Mouse (Mus musculus) hindbrain, embryonic 12.5 days (tissue): ENCODE measurements around the gene Ctr9. TPM values are rescaled to one million over a fixed set of nuclear protein-coding genes. Genes with fewer than 3 reads are reported as not detected.

Source experiments
- ATAC-seq: fragments of 200-750 bp; cut with Nextera tagmentation; 2 replicates; pipeline ENCODE4 v1.8.0; 2017; ENCODE audit warnings: moderate TSS enrichment; ENCODE audit not compliant: low FRiP score
- H3K27ac ChIP-seq: fragments of 300-500 bp; sonication (generic); 2 replicates; pipeline ENCODE4 v1.5.1; 2016; ENCODE audit warnings: mild to moderate bottlenecking
- H3K27me3 ChIP-seq: fragments of 300-500 bp; sonication (generic); 2 replicates; pipeline ENCODE4 v1.6.1; 2016; ENCODE audit warnings: mild to moderate bottlenecking
- H3K36me3 ChIP-seq: fragments of 300-500 bp; sonication (generic); 2 replicates; pipeline ENCODE4 v1.6.1; 2016; ENCODE audit warnings: mild to moderate bottlenecking
- H3K4me1 ChIP-seq: fragments of 300-500 bp; sonication (generic); 2 replicates; pipeline ENCODE4 v1.6.1; 2016
- H3K4me2 ChIP-seq: fragments of 300-500 bp; sonication (generic); replicated peaks from 2 replicates; pipeline ENCODE4 v1.6.1; 2016; ENCODE audit warnings: mild to moderate bottlenecking
- H3K4me3 ChIP-seq: fragments of 300-500 bp; sonication (generic); 2 replicates; pipeline ENCODE4 v1.5.1; 2016; ENCODE audit warnings: mild to moderate bottlenecking
- H3K9ac ChIP-seq: fragments of 300-500 bp; sonication (generic); 2 replicates; pipeline ENCODE4 v1.6.1; 2016; ENCODE audit warnings: mild to moderate bottlenecking, moderate library complexity
- H3K9me3 ChIP-seq: fragments of 300-500 bp; sonication (generic); replicated peaks from 2 replicates; pipeline ENCODE4 v1.6.1; 2016; ENCODE audit warnings: mild to moderate bottlenecking
- WGBS: fragments of 180-500 bp; shearing (Covaris S2); methylation state at CpG from one replicate; pipeline ENCODE4 v1.1.7; 2016; 5-methylcytosine and 5-hydroxymethylcytosine counted together
- polyA plus RNA-seq: library from polyadenylated mRNA; unstranded; fragments of >200 nt; fragmentation: Nextera tagmentation; extraction: Ambion mirVana; gene quantifications from 2 replicates; pipeline ENCODE4 v1.2.1, GENCODE M21; 2016

Gene Ctr9
- polyA plus RNA-seq, 1 experiment from 2014 or later = 102 TPM

GRCm38 (mm10) chr7:111004136-111004840 is 24.5 kb upstream of the Ctr9 start:
- no peaks in the 10 kb centered on the region for H3K27me3 ChIP-seq
- no peak for ATAC-seq
- no peaks in the 10 kb centered on the region for H3K4me1 ChIP-seq
- H3K9me3 ChIP-seq = no peaks in the 10 kb centered on the region
- no peak overlapping the region for H3K27ac ChIP-seq
- no peak overlapping the region for H3K4me2 ChIP-seq
- no peak overlapping the region for H3K4me3 ChIP-seq
- no peak overlapping the region for H3K9ac ChIP-seq
- WGBS = 87% methylated on average over 3 of the region's 3 CpGs
- no peaks in the 10 kb centered on the region for H3K36me3 ChIP-seq

GRCm38 (mm10) chr7:111014039-111014605 is 14.6 kb upstream of the Ctr9 start:
- Histone ChIP-seq H3K4me1 (no peaks in the 10 kb centered on the region), H3K27me3 (no peaks in the 10 kb centered on the region), H3K9ac (no peak overlapping the region), H3K4me2 (no peak overlapping the region), H3K4me3 (no peak overlapping the region), H3K9me3 (no peaks in the 10 kb centered on the region), H3K36me3 (no peaks in the 10 kb centered on the region), H3K27ac (no peak overlapping the region)
- no peak for ATAC-seq
- 79% methylated on average over 7 of the region's 7 CpGs for WGBS

- peak; percentile 58; the same call in 1 of the 2 replicates for ATAC-seq
- no peaks in the 10 kb centered on the region for H3K36me3 ChIP-seq
- WGBS = 37% methylated on average over 5 of the region's 5 CpGs
Observed at GRCm38 (mm10) chr7:111014893-111015292, 13.9 kb upstream of the Ctr9 start.

GRCm38 (mm10) chr7:111015731-111016130 is 13.0 kb upstream of the Ctr9 start:
- Histone ChIP-seq H3K9ac (no peak overlapping the region), H3K36me3 (no peaks in the 10 kb centered on the region), H3K27me3 (no peaks in the 10 kb centered on the region), H3K4me1 (no peaks in the 10 kb centered on the region), H3K27ac (no peak overlapping the region), H3K4me3 (no peak overlapping the region), H3K9me3 (no peaks in the 10 kb centered on the region), H3K4me2 (no peak overlapping the region)
- ATAC-seq = no peak
- WGBS = 45% methylated on average over 5 of the region's 5 CpGs

More at GRCm38 (mm10) chr7:111014893-111015292, 13.9 kb upstream of the Ctr9 start:
- no peak overlapping the region for H3K4me3 ChIP-seq
- no peak overlapping the region for H3K4me2 ChIP-seq
- no peaks in the 10 kb centered on the region for H3K9me3 ChIP-seq
- H3K9ac ChIP-seq = no peak overlapping the region
- H3K27me3 ChIP-seq = no peaks in the 10 kb centered on the region
- H3K27ac ChIP-seq = no peak overlapping the region
- no peaks in the 10 kb centered on the region for H3K4me1 ChIP-seq

GRCm38 (mm10) chr7:111016921-111017320 is 11.8 kb upstream of the Ctr9 start:
- Histone ChIP-seq H3K36me3 (no peaks in the 10 kb centered on the region), H3K4me2 (no peak overlapping the region), H3K4me3 (no peak overlapping the region), H3K9ac (no peak overlapping the region), H3K27me3 (no peaks in the 10 kb centered on the region), H3K4me1 (no peaks in the 10 kb centered on the region), H3K9me3 (no peaks in the 10 kb centered on the region), H3K27ac (no peak overlapping the region)
- WGBS = 85% methylated on average over 3 of the region's 3 CpGs
- no peak for ATAC-seq

- Histone ChIP-seq H3K4me1 (peaks cover 9% of the 10 kb centered on the region; the same call in 1 of the 2 replicates), H3K36me3 (no peaks in the 10 kb centered on the region), H3K27ac (no peak overlapping the region), H3K4me3 (no peak overlapping the region), H3K4me2 (no peak overlapping the region), H3K9ac (no peak overlapping the region), H3K9me3 (no peaks in the 10 kb centered on the region), H3K27me3 (no peaks in the 10 kb centered on the region)
- no peak for ATAC-seq
- 83% methylated on average over 4 of the region's 4 CpGs for WGBS
Observed at GRCm38 (mm10) chr7:111020814-111021213, 7.9 kb upstream of the Ctr9 start.

GRCm38 (mm10) chr7:111024068-111024594 is 4.6 kb upstream of the Ctr9 start:
- peak overlapping the region; percentile 64; the same call in 1 of the 2 replicates for H3K27ac ChIP-seq
- WGBS = 16% methylated on average over 8 of the region's 8 CpGs
- no peak for ATAC-seq
- H3K27me3 ChIP-seq = no peaks in the 10 kb centered on the region
- H3K4me3 ChIP-seq = no peak overlapping the region
- H3K4me1 ChIP-seq = peaks cover 9% of the 10 kb centered on the region; the same call in 1 of the 2 replicates
- no peak overlapping the region for H3K9ac ChIP-seq
- H3K9me3 ChIP-seq = no peaks in the 10 kb centered on the region
- no peaks in the 10 kb centered on the region for H3K36me3 ChIP-seq
- no peak overlapping the region for H3K4me2 ChIP-seq

- no peak overlapping the region for H3K27ac ChIP-seq
- 63% methylated on average over 4 of the region's 4 CpGs for WGBS
- no peak overlapping the region for H3K9ac ChIP-seq
- H3K27me3 ChIP-seq = no peaks in the 10 kb centered on the region
- H3K36me3 ChIP-seq = no peaks in the 10 kb centered on the region
- peaks cover 15% of the 10 kb centered on the region for H3K4me1 ChIP-seq
- ATAC-seq = no peak
- H3K4me3 ChIP-seq = no peak overlapping the region
- H3K4me2 ChIP-seq = no peak overlapping the region
- no peaks in the 10 kb centered on the region for H3K9me3 ChIP-seq
Observed at GRCm38 (mm10) chr7:111024912-111025311, 3.8 kb upstream of the Ctr9 start.

- Histone ChIP-seq H3K9me3 (no peaks in the 10 kb centered on the region), H3K9ac (peak overlapping the region; percentile 76), H3K4me1 (peaks cover 16% of the 10 kb centered on the region), H3K4me3 (peak overlapping the region; percentile 83), H3K27ac (peak overlapping the region; percentile 96), H3K4me2 (peak overlapping the region; percentile 78), H3K36me3 (peaks cover 28% of the 10 kb centered on the region), H3K27me3 (no peaks in the 10 kb centered on the region)
- WGBS = under 1% methylated on average over 29 of the region's 29 CpGs
- peak; percentile 53 for ATAC-seq
Observed at GRCm38 (mm10) chr7:111029046-111029553, 349 bp downstream of the Ctr9 start.

GRCm38 (mm10) chr7:111048920-111049319 is 20.2 kb downstream of the Ctr9 start:
- no peak for ATAC-seq
- H3K27me3 ChIP-seq = no peaks in the 10 kb centered on the region
- H3K4me2 ChIP-seq = no peak overlapping the region
- H3K4me3 ChIP-seq = no peak overlapping the region
- H3K27ac ChIP-seq = no peak overlapping the region
- WGBS = 84% methylated on average over 5 of the region's 5 CpGs
- no peaks in the 10 kb centered on the region for H3K4me1 ChIP-seq
- H3K9ac ChIP-seq = no peak overlapping the region
- no peaks in the 10 kb centered on the region for H3K9me3 ChIP-seq
- H3K36me3 ChIP-seq = peaks cover 95% of the 10 kb centered on the region

- ATAC-seq = no peak
Observed at GRCm38 (mm10) chr7:111049652-111050421, 21.1 kb downstream of the Ctr9 start.

GRCm38 (mm10) chr7:111055221-111055620 is 26.5 kb downstream of the Ctr9 start:
- 92% methylated on average over 19 of the region's 19 CpGs for WGBS
- peaks cover 66% of the 10 kb centered on the region for H3K36me3 ChIP-seq
- no peak overlapping the region for H3K27ac ChIP-seq
- no peaks in the 10 kb centered on the region for H3K9me3 ChIP-seq
- H3K27me3 ChIP-seq = no peaks in the 10 kb centered on the region
- no peak overlapping the region for H3K9ac ChIP-seq
- H3K4me1 ChIP-seq = peaks cover 7% of the 10 kb centered on the region
- no peak overlapping the region for H3K4me3 ChIP-seq
- no peak for ATAC-seq
- no peak overlapping the region for H3K4me2 ChIP-seq

More at GRCm38 (mm10) chr7:111049652-111050421, 21.1 kb downstream of the Ctr9 start:
- WGBS = 66% methylated on average over 6 of the region's 6 CpGs
- no peaks in the 10 kb centered on the region for H3K9me3 ChIP-seq
- H3K27me3 ChIP-seq = no peaks in the 10 kb centered on the region
- peaks cover 95% of the 10 kb centered on the region for H3K36me3 ChIP-seq
- no peak overlapping the region for H3K4me2 ChIP-seq
- no peak overlapping the region for H3K4me3 ChIP-seq
- no peak overlapping the region for H3K9ac ChIP-seq
- H3K27ac ChIP-seq = no peak overlapping the region
- no peaks in the 10 kb centered on the region for H3K4me1 ChIP-seq
